Mouse (Mus musculus) naive thymus-derived CD4-positive, alpha-beta T cell, adult 2 months (primary cell): ENCODE results near the gene Adam30.
"Not testable (repeated sequence)": the region's sequence is repeated elsewhere in the genome, so short reads cannot be mapped to it uniquely, and the experiment has no call there.

Experiments used
- DNase-seq: peaks from one replicate; pipeline ENCODE4 v3.0.0-alpha.2; 2011; ENCODE audit warnings: low read depth

Gene Adam30

GRCm38 (mm10) chr3:98160330-98160729 lies at the start of gene Adam30:
Gene Adam30, plus strand, starts transcription at chr3:98160630.
- DNase-seq = no peak

GRCm38 (mm10) chr3:98118252-98118651 lies 42.2 kb upstream of the Adam30 start:
- DNase-seq = no peak

GRCm38 (mm10) chr3:98119338-98119737 lies 41.1 kb upstream of the Adam30 start:
- DNase-seq = no peak

- DNase-seq = no peak
Measured at GRCm38 (mm10) chr3:98120884-98121283, 39.5 kb upstream of the Adam30 start.

- no peak for DNase-seq
Measured at GRCm38 (mm10) chr3:98127775-98128174, 32.7 kb upstream of the Adam30 start.

- no peak for DNase-seq
Measured at GRCm38 (mm10) chr3:98128716-98129115, 31.7 kb upstream of the Adam30 start.

- DNase-seq = not testable (repeated sequence)
Measured at GRCm38 (mm10) chr3:98132140-98132539, 28.3 kb upstream of the Adam30 start.

GRCm38 (mm10) chr3:98132636-98133035 lies 27.8 kb upstream of the Adam30 start:
- no peak for DNase-seq

- no peak for DNase-seq
Measured at GRCm38 (mm10) chr3:98141456-98141855, 19.0 kb upstream of the Adam30 start.

- DNase-seq = no peak
Measured at GRCm38 (mm10) chr3:98142862-98143261, 17.6 kb upstream of the Adam30 start.

- DNase-seq = no peak
Measured at GRCm38 (mm10) chr3:98145204-98145603, 15.2 kb upstream of the Adam30 start.

- DNase-seq = no peak
Measured at GRCm38 (mm10) chr3:98146471-98147410, 13.7 kb upstream of the Adam30 start.

GRCm38 (mm10) chr3:98147706-98148105 lies 12.7 kb upstream of the Adam30 start:
- no peak for DNase-seq

GRCm38 (mm10) chr3:98149881-98150280 lies 10.5 kb upstream of the Adam30 start:
- no peak for DNase-seq

GRCm38 (mm10) chr3:98151016-98151415 lies 9.4 kb upstream of the Adam30 start:
- DNase-seq = no peak

GRCm38 (mm10) chr3:98153460-98153859 lies 7.0 kb upstream of the Adam30 start:
- no peak for DNase-seq

GRCm38 (mm10) chr3:98156158-98156557 lies 4.3 kb upstream of the Adam30 start:
- no peak for DNase-seq

- DNase-seq = no peak
Measured at GRCm38 (mm10) chr3:98157073-98157472, 3.4 kb upstream of the Adam30 start.

- no peak for DNase-seq
Measured at GRCm38 (mm10) chr3:98157585-98157984, 2.8 kb upstream of the Adam30 start.

- DNase-seq = no peak
Measured at GRCm38 (mm10) chr3:98158646-98159045, 1.8 kb upstream of the Adam30 start.

- no peak for DNase-seq
Measured at GRCm38 (mm10) chr3:98159289-98159688, 1.1 kb upstream of the Adam30 start.

GRCm38 (mm10) chr3:98178340-98178739 lies 17.9 kb downstream of the Adam30 start:
- DNase-seq = no peak

GRCm38 (mm10) chr3:98180805-98181204 lies 20.4 kb downstream of the Adam30 start:
- DNase-seq = no peak
